Mouse (Mus musculus) bone marrow, adult 2 months (tissue): ENCODE measurements around the gene Tbc1d4.

Experiments used
- CTCF ChIP-seq: fragments of 200-500 bp; IDR thresholded peaks from 2 replicates; pipeline ENCODE4 v1.5.1; 2011; ENCODE audit warnings: low read length, control low read depth; ENCODE audit not compliant: control insufficient read depth, insufficient read depth
- POLR2A ChIP-seq: fragments of 200-500 bp; IDR thresholded peaks from 2 replicates; pipeline ENCODE4 v1.6.1; 2011; ENCODE audit warnings: low read depth, mild to moderate bottlenecking, control low read depth, low read length, borderline replicate concordance; ENCODE audit not compliant: control insufficient read depth

DNA sequence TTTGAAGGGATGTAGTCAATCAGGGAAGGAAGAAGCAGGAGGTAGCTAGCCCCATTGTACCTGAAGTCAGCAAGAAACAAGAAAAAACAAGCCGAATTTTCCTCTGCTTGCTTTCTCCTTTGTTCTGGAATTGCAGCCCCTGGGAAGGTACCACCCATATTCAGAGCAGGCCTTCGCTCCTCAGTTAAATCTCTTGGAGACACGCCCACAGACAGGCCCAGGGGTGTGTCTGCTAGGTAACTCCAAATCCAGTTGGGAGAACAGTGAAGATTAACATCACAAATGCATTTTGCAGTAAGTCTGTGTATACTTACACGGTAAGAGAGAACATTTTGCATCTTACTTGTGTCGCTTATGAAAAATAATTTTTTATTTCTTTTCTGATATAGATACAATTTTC is 92.1 kb downstream of the Tbc1d4 start:
- TF ChIP-seq CTCF (no peak), POLR2A (no peak)
